Mouse (Mus musculus) liver, embryonic 14.5 days (tissue): ENCODE data around the gene Gm37240. TPM values are rescaled to one million over a fixed set of nuclear protein-coding genes. Genes with fewer than 3 reads are reported as not detected.

Source experiments
- ATAC-seq: fragments of 200-750 bp; cut with Nextera tagmentation; 2 replicates; pipeline ENCODE4 v1.8.0; 2017; ENCODE audit warnings: moderate number of reproducible peaks, mild to moderate bottlenecking, moderate library complexity; ENCODE audit not compliant: insufficient read depth
- DNase-seq, 3 experiments: peaks; one replicate each; pipeline ENCODE4 v3.0.0-alpha.2; 2012 to 2013; ENCODE audit warnings: low read depth in 3 of 3, low spot score in 3 of 3
- H3K27ac ChIP-seq: fragments of 300-500 bp; sonication (generic); 2 replicates; pipeline ENCODE4 v1.5.1; 2014; ENCODE audit warnings: moderate library complexity, mild to moderate bottlenecking, control low read depth, inconsistent platforms
- H3K27me3 ChIP-seq: fragments of 300-500 bp; sonication (generic); 2 replicates; pipeline ENCODE4 v1.6.1; 2014; ENCODE audit warnings: mild to moderate bottlenecking, low read length, moderate library complexity; ENCODE audit not compliant: control insufficient read depth, insufficient read depth
- H3K36me3 ChIP-seq: fragments of 300-500 bp; sonication (generic); replicated peaks from 2 replicates; pipeline ENCODE4 v1.6.1; 2014; ENCODE audit warnings: low read depth; ENCODE audit not compliant: control insufficient read depth, insufficient read depth
- H3K4me1 ChIP-seq, 2 experiments: fragments of 200-500 bp in 1 of 2; fragments of 300-500 bp in 1 of 2; sonication (generic) in 1 of 2; replicated peaks; 2 replicates each; pipeline ENCODE4 v1.6.1; 2012 to 2014; ENCODE audit warnings: antibody characterized with exemption in 1 of 2, inconsistent platforms in 1 of 2, low read length in 1 of 2; ENCODE audit not compliant: control insufficient read depth in 2 of 2, insufficient read depth in 2 of 2
- H3K4me2 ChIP-seq: fragments of 300-500 bp; sonication (generic); 2 replicates; pipeline ENCODE4 v1.6.1; 2014; ENCODE audit warnings: low read depth, mild to moderate bottlenecking, control low read depth, moderate library complexity
- H3K4me3 ChIP-seq, 2 experiments: fragments of 200-500 bp in 1 of 2; fragments of 300-500 bp in 1 of 2; sonication (generic) in 1 of 2; 2 replicates each; pipeline ENCODE4 v1.5.1; 2012 to 2014; ENCODE audit warnings: low read depth in 2 of 2, low read length in 2 of 2, mild to moderate bottlenecking in 2 of 2, control low read depth in 1 of 2, inconsistent platforms in 1 of 2, moderate library complexity in 1 of 2; ENCODE audit not compliant: insufficient read depth in 1 of 2
- H3K9ac ChIP-seq: fragments of 300-500 bp; sonication (generic); replicated peaks from 2 replicates; pipeline ENCODE4 v1.6.1; 2014; ENCODE audit warnings: mild to moderate bottlenecking, control low read depth, moderate library complexity
- H3K9me3 ChIP-seq: fragments of 300-500 bp; sonication (generic); 2 replicates; pipeline ENCODE4 v1.6.1; 2016; ENCODE audit warnings: low read length, mixed read lengths; ENCODE audit not compliant: control insufficient read depth
- CTCF ChIP-seq: IDR thresholded peaks from 2 replicates; pipeline ENCODE4 v1.5.1; 2016; ENCODE audit warnings: antibody characterized with exemption, low read depth, control low read depth
- EP300 ChIP-seq: IDR thresholded peaks from 2 replicates; pipeline ENCODE4 v1.6.1; 2016; ENCODE audit warnings: antibody characterized with exemption, low read depth
- WGBS: fragments of 180-500 bp; shearing (Covaris S2); extraction: QIAGEN DNeasy Blood & Tissue Kit; methylation state at CpG from one replicate; pipeline ENCODE4 v1.1.7; 2014; ENCODE audit not compliant: insufficient replicate concordance; 5-methylcytosine and 5-hydroxymethylcytosine counted together
- polyA plus RNA-seq, 2 experiments: library from polyadenylated mRNA; depleted of rRNA in 1 of 2; stranded (reverse) in 1 of 2; unstranded in 1 of 2; fragments of >200 nt; fragmentation: Nextera tagmentation in 1 of 2; extraction: Ambion mirVana in 1 of 2; gene quantifications; 2 replicates each; pipeline versions ENCODE4 v1.2.1 to v1.2.3; 2012 to 2014

Gene Gm37240
- polyA plus RNA-seq, 2 experiments = 0.03 to 0.30 TPM

GRCm38 (mm10) chr3:85145076-85145475 is 742.2 kb downstream of the Gm37240 start:
- H3K4me2 ChIP-seq = no peak overlapping the region
- no peak for ATAC-seq

GRCm38 (mm10) chr3:85144425-85144824 is 742.9 kb downstream of the Gm37240 start:
- Histone ChIP-seq H3K36me3 (no peaks in the 10 kb centered on the region), H3K9me3 (no peaks in the 10 kb centered on the region), H3K27ac (no peak overlapping the region), H3K27me3 (no peaks in the 10 kb centered on the region), H3K4me3 (no peak overlapping the region), H3K4me2 (no peak overlapping the region), H3K4me1 (no peaks in the 10 kb centered on the region), H3K9ac (no peak overlapping the region)
- no peak for TF ChIP-seq CTCF
- TF ChIP-seq EP300 = no peak
- 48% methylated on average over 3 of the region's 3 CpGs for WGBS
- ATAC-seq = no peak
- DNase-seq = no peak

More at GRCm38 (mm10) chr3:85145076-85145475, 742.2 kb downstream of the Gm37240 start:
- no peak overlapping the region for H3K27ac ChIP-seq
- no peaks in the 10 kb centered on the region for H3K4me1 ChIP-seq
- no peaks in the 10 kb centered on the region for H3K9me3 ChIP-seq
- H3K27me3 ChIP-seq = no peaks in the 10 kb centered on the region
- 56% methylated on average over 4 of the region's 4 CpGs for WGBS
- H3K4me3 ChIP-seq = no peak overlapping the region
- TF ChIP-seq EP300 = no peak
- no peak for TF ChIP-seq CTCF
- H3K36me3 ChIP-seq = no peaks in the 10 kb centered on the region
- DNase-seq = no peak
- no peak overlapping the region for H3K9ac ChIP-seq

- Histone ChIP-seq H3K4me1 (no peaks in the 10 kb centered on the region), H3K27me3 (no peaks in the 10 kb centered on the region), H3K27ac (no peak overlapping the region), H3K4me3 (no peak overlapping the region), H3K4me2 (no peak overlapping the region), H3K36me3 (no peaks in the 10 kb centered on the region), H3K9me3 (no peaks in the 10 kb centered on the region), H3K9ac (no peak overlapping the region)
- ATAC-seq = no peak
- TF ChIP-seq CTCF (no peak), EP300 (no peak)
- no peak for DNase-seq
- 38% methylated on average over 7 of the region's 7 CpGs for WGBS
Observed at GRCm38 (mm10) chr3:85140488-85140887, 746.8 kb downstream of the Gm37240 start.

GRCm38 (mm10) chr3:85138407-85138806 is 748.9 kb downstream of the Gm37240 start:
- Histone ChIP-seq H3K27ac (no peak overlapping the region), H3K9ac (no peak overlapping the region), H3K4me3 (no peak overlapping the region), H3K4me2 (no peak overlapping the region), H3K4me1 (no peaks in the 10 kb centered on the region), H3K27me3 (no peaks in the 10 kb centered on the region), H3K9me3 (no peaks in the 10 kb centered on the region), H3K36me3 (no peaks in the 10 kb centered on the region)
- DNase-seq (no peak), ATAC-seq (no peak)
- 46% methylated on average over 2 of the region's 2 CpGs for WGBS
- TF ChIP-seq EP300 (no peak), CTCF (no peak)

- no peaks in the 10 kb centered on the region for H3K9me3 ChIP-seq
- 70% methylated on average over 4 of the region's 4 CpGs for WGBS
- TF ChIP-seq CTCF (no peak), EP300 (no peak)
- H3K4me1 ChIP-seq = no peaks in the 10 kb centered on the region
- no peak overlapping the region for H3K4me3 ChIP-seq
- DNase-seq (no peak), ATAC-seq (no peak)
- H3K36me3 ChIP-seq = no peaks in the 10 kb centered on the region
- H3K9ac ChIP-seq = no peak overlapping the region
- H3K4me2 ChIP-seq = no peak overlapping the region
- no peak overlapping the region for H3K27ac ChIP-seq
- no peaks in the 10 kb centered on the region for H3K27me3 ChIP-seq
Observed at GRCm38 (mm10) chr3:85133561-85133960, 753.8 kb downstream of the Gm37240 start.
